Mouse (Mus musculus): ENCODE measurements around the gene Gm49368. TPM values are rescaled to one million over a fixed set of nuclear protein-coding genes. Genes with fewer than 3 reads are reported as not detected.
"Not testable (repeated sequence)": the region's sequence is repeated elsewhere in the genome, so short reads cannot be mapped to it uniquely, and the experiment has no call there.

Gm49368 gene
- polyA plus RNA-seq, 1 experiment from 2014 or later: not detected

GRCm38 (mm10) chr7:128133596-128133995, 71.1 kb downstream of the Gm49368 start:
- Histone ChIP-seq H3K4me3 (no peak overlapping the region), H3K9ac (no peak overlapping the region), H3K27me3 (replicated peaks) (no peaks in the 10 kb centered on the region), H3K4me1 (peaks cover 13% of the 10 kb centered on the region), H3K36me3 (no peaks in the 10 kb centered on the region), H3K9me3 (peaks cover 2% of the 10 kb centered on the region; the same call in 1 of the 2 replicates), H3K4me2 (no peak overlapping the region), H3K27ac (replicated peaks) (no peak overlapping the region)
- no peak for ATAC-seq (ENCODE audit: extremely low read depth, insufficient number of reproducible peaks, low FRiP score, low TSS enrichment)
- 78% methylated on average over 2 of the region's 2 CpGs for WGBS

GRCm38 (mm10) chr7:128136927-128137326, 74.4 kb downstream of the Gm49368 start:
- 38% methylated on average over 4 of the region's 4 CpGs for WGBS
- Histone ChIP-seq H3K4me2 (no peak overlapping the region), H3K4me3 (no peak overlapping the region), H3K27ac (replicated peaks) (no peak overlapping the region), H3K27me3 (replicated peaks) (no peaks in the 10 kb centered on the region), H3K9me3 (peaks cover 2% of the 10 kb centered on the region; the same call in 1 of the 2 replicates), H3K4me1 (peaks cover 8% of the 10 kb centered on the region; the same call in 1 of the 2 replicates), H3K9ac (no peak overlapping the region), H3K36me3 (no peaks in the 10 kb centered on the region)
- no peak for ATAC-seq (ENCODE audit: extremely low read depth, insufficient number of reproducible peaks, low FRiP score, low TSS enrichment)

DNA sequence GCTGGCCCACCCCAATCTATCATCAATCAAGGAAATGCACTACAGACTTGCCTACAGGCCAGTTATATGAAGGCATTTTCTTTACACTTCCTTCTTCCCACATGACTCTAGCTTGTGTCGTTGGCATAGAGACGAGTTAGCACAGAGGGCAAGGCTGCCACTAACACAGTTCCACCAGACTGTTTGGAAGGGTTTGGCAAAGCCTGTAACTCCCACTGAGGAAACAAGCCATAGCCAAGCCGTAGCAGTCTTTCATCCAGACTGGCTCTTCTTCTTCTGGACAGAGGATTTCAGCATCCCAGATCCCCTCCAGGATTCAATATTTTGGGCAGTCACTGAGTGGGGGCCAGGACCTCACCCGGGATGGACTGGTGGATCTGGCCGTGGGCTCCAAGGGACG, 77.1 kb downstream of the Gm49368 start:
- WGBS: 88% methylated on average over 6 of the region's 6 CpGs
- Histone ChIP-seq H3K4me1 (0 out of 2 replicates have a peak, but pooled peaks cover 3% of the 10 kb centered on the region), H3K27ac (replicated peaks) (no peak overlapping the region), H3K4me2 (no peak overlapping the region), H3K4me3 (no peak overlapping the region), H3K9ac (no peak overlapping the region), H3K36me3 (no peaks in the 10 kb centered on the region), H3K9me3 (no peaks in the 10 kb centered on the region), H3K27me3 (replicated peaks) (no peaks in the 10 kb centered on the region)
- ATAC-seq (ENCODE audit: extremely low read depth, insufficient number of reproducible peaks, low FRiP score, low TSS enrichment): no peak

GRCm38 (mm10) chr7:128150970-128151369, 88.5 kb downstream of the Gm49368 start:
- Histone ChIP-seq H3K4me1 (peaks cover 9% of the 10 kb centered on the region), H3K4me2 (no peak overlapping the region), H3K27ac (replicated peaks) (no peak overlapping the region), H3K9me3 (no peaks in the 10 kb centered on the region), H3K9ac (no peak overlapping the region), H3K27me3 (replicated peaks) (peaks cover 3% of the 10 kb centered on the region; the same call in 1 of the 2 replicates), H3K4me3 (no peak overlapping the region), H3K36me3 (no peaks in the 10 kb centered on the region)
- WGBS: 87% methylated on average over 8 of the region's 8 CpGs
- ATAC-seq (ENCODE audit: extremely low read depth, insufficient number of reproducible peaks, low FRiP score, low TSS enrichment): no peak

DNA sequence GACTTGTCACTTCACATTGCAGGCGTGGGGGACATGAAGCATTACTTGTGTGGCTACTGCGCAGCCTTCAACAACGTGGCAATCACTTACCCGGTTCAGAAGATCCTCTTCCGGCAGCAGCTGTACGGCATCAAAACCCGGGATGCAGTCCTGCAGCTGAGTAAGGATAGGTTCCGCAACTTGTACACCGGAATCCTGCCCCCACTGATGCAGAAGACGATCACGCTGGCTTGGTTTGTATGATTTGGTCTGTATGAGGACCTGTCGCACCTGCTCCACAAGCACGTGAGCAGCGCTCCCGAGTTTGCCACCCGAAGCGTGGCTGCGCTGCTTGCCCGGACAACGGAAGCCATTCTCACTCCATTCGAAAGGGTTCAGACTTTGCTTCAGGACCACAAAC, 91.6 kb downstream of the Gm49368 start, which contains the start of gene Itgad:
Gene Itgad, plus strand, starts transcription at position 301 of the 400 bp plus-strand sequence.
- no peak for ATAC-seq (ENCODE audit: extremely low read depth, insufficient number of reproducible peaks, low FRiP score, low TSS enrichment)
- Histone ChIP-seq H3K9ac (peak within 1 kb of the TSS; percentile 68), H3K36me3 (no peaks in the 10 kb centered on the region), H3K4me1 (peaks cover 7% of the 10 kb centered on the region), H3K27me3 (replicated peaks) (no peaks in the 10 kb centered on the region), H3K4me3 (peak within 1 kb of the TSS; percentile 36), H3K4me2 (peak within 1 kb of the TSS; percentile 66), H3K9me3 (no peaks in the 10 kb centered on the region), H3K27ac (replicated peaks) (no peak within 1 kb of the TSS)
- WGBS: 86% methylated on average over 21 of the region's 21 CpGs

- Histone ChIP-seq H3K36me3 (no peaks in the 10 kb centered on the region), H3K27me3 (replicated peaks) (no peaks in the 10 kb centered on the region), H3K4me3 (peak overlapping the region; percentile 36), H3K9me3 (no peaks in the 10 kb centered on the region), H3K27ac (replicated peaks) (no peak overlapping the region), H3K4me2 (peak overlapping the region; percentile 66), H3K4me1 (peaks cover 6% of the 10 kb centered on the region; the same call in 1 of the 2 replicates), H3K9ac (peak overlapping the region; percentile 68)
- WGBS: 25% methylated on average over 10 of the region's 10 CpGs
- ATAC-seq (ENCODE audit: extremely low read depth, insufficient number of reproducible peaks, low FRiP score, low TSS enrichment): no peak
Measured at GRCm38 (mm10) chr7:128154924-128155323, 92.4 kb downstream of the Gm49368 start.

DNA sequence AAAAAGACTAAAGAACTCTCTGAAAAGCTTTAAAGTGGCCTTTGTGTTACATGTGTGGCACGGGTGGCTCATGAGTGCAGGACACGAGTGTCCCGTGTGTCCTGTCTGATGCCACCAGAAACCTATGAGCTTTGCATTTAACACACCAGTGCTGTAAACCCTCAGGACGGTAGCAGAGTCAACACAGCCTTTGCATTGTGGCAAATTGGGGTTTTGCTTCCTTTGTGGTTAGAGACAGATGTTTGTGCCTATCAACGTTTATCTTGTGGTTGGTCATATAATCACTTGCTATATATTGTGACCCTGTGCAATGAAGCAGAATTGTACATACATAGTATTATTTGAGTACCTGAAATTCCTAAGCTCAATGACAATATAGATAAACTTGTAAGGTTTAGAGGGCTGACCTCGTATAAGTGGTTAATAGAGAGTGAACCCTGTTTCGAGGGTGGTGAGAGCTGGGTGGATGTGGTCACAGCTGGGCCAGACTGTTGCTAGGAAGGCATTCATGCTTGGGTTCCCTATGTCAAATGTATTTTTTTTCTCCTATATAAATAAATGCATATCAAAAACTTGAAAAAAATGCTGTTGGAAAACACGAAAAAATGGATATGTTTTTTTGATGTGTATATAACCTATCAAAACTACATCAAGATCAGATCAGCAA, 96.3 kb downstream of the Gm49368 start:
- H3K4me2 ChIP-seq; H3K27me3 ChIP-seq (replicated peaks); H3K9me3 ChIP-seq; H3K4me3 ChIP-seq; H3K4me1 ChIP-seq; H3K36me3 ChIP-seq; ATAC-seq (ENCODE audit: extremely low read depth, insufficient number of reproducible peaks, low FRiP score, low TSS enrichment); H3K9ac ChIP-seq; H3K27ac ChIP-seq (replicated peaks): not testable (repeated sequence)
- 75% methylated on average over 8 of the region's 8 CpGs for WGBS

DNA sequence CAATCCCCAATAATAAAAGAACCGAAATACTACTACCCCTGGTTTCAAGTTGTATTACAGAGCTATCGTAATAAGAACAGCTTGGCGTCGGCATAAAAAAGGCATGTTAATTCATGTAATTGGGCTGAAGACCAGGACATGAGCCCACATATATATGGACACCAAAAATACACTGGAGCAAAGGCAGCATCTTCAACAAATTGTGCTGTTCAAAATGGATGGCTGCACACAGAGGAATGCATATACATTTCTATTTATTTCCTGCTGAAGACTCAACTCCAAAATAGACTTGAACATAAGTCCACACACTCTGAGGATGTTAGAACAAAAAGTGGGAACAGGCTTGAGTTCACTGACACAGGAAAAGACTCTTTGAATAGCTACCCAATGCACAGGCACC, 101.5 kb downstream of the Gm49368 start:
- WGBS: 89% methylated on average over 4 of the region's 4 CpGs

DNA sequence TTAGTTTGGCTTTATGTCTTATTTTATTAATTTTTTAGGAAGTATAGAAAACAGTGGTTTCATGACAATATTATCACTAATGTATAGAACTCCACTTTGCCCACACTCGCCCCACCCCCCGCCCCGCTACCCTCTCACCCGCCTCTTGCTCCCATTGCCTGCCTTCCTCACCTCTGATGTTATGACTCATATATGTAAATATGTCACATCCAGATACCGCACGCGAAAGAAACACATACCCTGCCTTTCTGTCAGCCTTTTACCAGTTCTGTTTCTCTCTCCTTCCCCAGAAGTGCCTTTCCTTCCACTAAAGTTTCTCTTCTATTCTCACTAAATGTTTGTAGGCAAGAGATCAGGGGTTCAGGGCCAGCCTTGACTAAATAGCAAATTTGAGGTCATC, 103.9 kb downstream of the Gm49368 start:
- H3K36me3 ChIP-seq: no peaks in the 10 kb centered on the region
- H3K27ac ChIP-seq (replicated peaks): no peak overlapping the region
- H3K27me3 ChIP-seq (replicated peaks): no peaks in the 10 kb centered on the region
- H3K9ac ChIP-seq: no peak overlapping the region
- H3K4me2 ChIP-seq: no peak overlapping the region
- H3K9me3 ChIP-seq: no peaks in the 10 kb centered on the region
- no peak overlapping the region for H3K4me3 ChIP-seq
- H3K4me1 ChIP-seq: no peaks in the 10 kb centered on the region
- 73% methylated on average over 7 of the region's 7 CpGs for whole genome bisulfite sequencing
- ATAC-seq (ENCODE audit: extremely low read depth, insufficient number of reproducible peaks, low FRiP score, low TSS enrichment): no peak

More for the DNA sequence above, 101.5 kb downstream of the Gm49368 start:
- H3K27ac ChIP-seq (replicated peaks): no peak overlapping the region
- H3K36me3 ChIP-seq: no peaks in the 10 kb centered on the region
- no peak for ATAC-seq (ENCODE audit: extremely low read depth, insufficient number of reproducible peaks, low FRiP score, low TSS enrichment)
- no peaks in the 10 kb centered on the region for H3K4me1 ChIP-seq
- H3K27me3 ChIP-seq (replicated peaks): no peaks in the 10 kb centered on the region
- no peak overlapping the region for H3K4me3 ChIP-seq
- no peak overlapping the region for H3K4me2 ChIP-seq
- H3K9me3 ChIP-seq: no peaks in the 10 kb centered on the region
- H3K9ac ChIP-seq: no peak overlapping the region

GRCm38 (mm10) chr7:128169996-128170395, 107.5 kb downstream of the Gm49368 start:
- Histone ChIP-seq H3K36me3 (no peaks in the 10 kb centered on the region), H3K27ac (replicated peaks) (no peak overlapping the region), H3K4me1 (no peaks in the 10 kb centered on the region), H3K9ac (no peak overlapping the region), H3K9me3 (no peaks in the 10 kb centered on the region), H3K4me2 (no peak overlapping the region), H3K27me3 (replicated peaks) (no peaks in the 10 kb centered on the region), H3K4me3 (no peak overlapping the region)
- 77% methylated on average over 3 of the region's 3 CpGs for WGBS
- ATAC-seq (ENCODE audit: extremely low read depth, insufficient number of reproducible peaks, low FRiP score, low TSS enrichment): no peak
